Mouse (Mus musculus) midbrain, embryonic 11.5 days (tissue): ENCODE results near the gene Xk. TPM values are rescaled to one million over a fixed set of nuclear protein-coding genes. Genes with fewer than 3 reads are reported as not detected.

ENCODE experiments used
- ATAC-seq: fragments of 200-750 bp; cut with Nextera tagmentation; 2 replicates; pipeline ENCODE4 v1.8.0; 2017; ENCODE audit warnings: moderate TSS enrichment, moderate library complexity; ENCODE audit not compliant: low FRiP score
- DNase-seq: peaks from one replicate; pipeline ENCODE4 v3.0.0; 2015; ENCODE audit warnings: low spot score; ENCODE audit errors: missing footprints
- H3K27ac ChIP-seq: fragments of 300-500 bp; sonication (generic); 2 replicates; pipeline ENCODE4 v1.5.1; 2014; ENCODE audit warnings: low read depth, low read length
- H3K27me3 ChIP-seq: fragments of 300-500 bp; sonication (generic); 2 replicates; pipeline ENCODE4 v1.6.1; 2014; ENCODE audit warnings: mild to moderate bottlenecking, low read length, moderate library complexity, mixed read lengths; ENCODE audit not compliant: control insufficient read depth, insufficient read depth
- H3K36me3 ChIP-seq: fragments of 300-500 bp; sonication (generic); 2 replicates; pipeline ENCODE4 v1.6.1; 2014; ENCODE audit warnings: mild to moderate bottlenecking, low read length, moderate library complexity, mixed read lengths; ENCODE audit not compliant: control insufficient read depth, insufficient read depth
- H3K4me1 ChIP-seq: fragments of 300-500 bp; sonication (generic); 2 replicates; pipeline ENCODE4 v1.6.1; 2014; ENCODE audit warnings: low read length; ENCODE audit not compliant: control insufficient read depth, insufficient read depth
- H3K4me2 ChIP-seq: fragments of 300-500 bp; sonication (generic); 2 replicates; pipeline ENCODE4 v1.6.1; 2014; ENCODE audit warnings: mild to moderate bottlenecking, moderate library complexity
- H3K4me3 ChIP-seq: fragments of 300-500 bp; sonication (generic); 2 replicates; pipeline ENCODE4 v1.5.1; 2014; ENCODE audit warnings: low read depth, low read length
- H3K9ac ChIP-seq: fragments of 300-500 bp; sonication (generic); 2 replicates; pipeline ENCODE4 v1.6.1; 2014; ENCODE audit warnings: low read length
- H3K9me3 ChIP-seq: fragments of 300-500 bp; sonication (generic); 2 replicates; pipeline ENCODE4 v1.6.1; 2016; ENCODE audit warnings: low read length; ENCODE audit not compliant: control insufficient read depth
- WGBS: fragments of 180-500 bp; shearing (Covaris S2); extraction: QIAGEN DNeasy Blood & Tissue Kit; methylation state at CpG from one replicate; pipeline ENCODE4 v1.1.7; 2014; 5-methylcytosine and 5-hydroxymethylcytosine counted together
- polyA plus RNA-seq: library from polyadenylated mRNA; unstranded; fragments of >200 nt; fragmentation: Nextera tagmentation; extraction: Ambion mirVana; gene quantifications from 2 replicates; pipeline ENCODE4 v1.2.1, GENCODE M21; 2014

The Xk gene
- 2.9 and 3.4 TPM in 2 replicates for polyA plus RNA-seq

DNA sequence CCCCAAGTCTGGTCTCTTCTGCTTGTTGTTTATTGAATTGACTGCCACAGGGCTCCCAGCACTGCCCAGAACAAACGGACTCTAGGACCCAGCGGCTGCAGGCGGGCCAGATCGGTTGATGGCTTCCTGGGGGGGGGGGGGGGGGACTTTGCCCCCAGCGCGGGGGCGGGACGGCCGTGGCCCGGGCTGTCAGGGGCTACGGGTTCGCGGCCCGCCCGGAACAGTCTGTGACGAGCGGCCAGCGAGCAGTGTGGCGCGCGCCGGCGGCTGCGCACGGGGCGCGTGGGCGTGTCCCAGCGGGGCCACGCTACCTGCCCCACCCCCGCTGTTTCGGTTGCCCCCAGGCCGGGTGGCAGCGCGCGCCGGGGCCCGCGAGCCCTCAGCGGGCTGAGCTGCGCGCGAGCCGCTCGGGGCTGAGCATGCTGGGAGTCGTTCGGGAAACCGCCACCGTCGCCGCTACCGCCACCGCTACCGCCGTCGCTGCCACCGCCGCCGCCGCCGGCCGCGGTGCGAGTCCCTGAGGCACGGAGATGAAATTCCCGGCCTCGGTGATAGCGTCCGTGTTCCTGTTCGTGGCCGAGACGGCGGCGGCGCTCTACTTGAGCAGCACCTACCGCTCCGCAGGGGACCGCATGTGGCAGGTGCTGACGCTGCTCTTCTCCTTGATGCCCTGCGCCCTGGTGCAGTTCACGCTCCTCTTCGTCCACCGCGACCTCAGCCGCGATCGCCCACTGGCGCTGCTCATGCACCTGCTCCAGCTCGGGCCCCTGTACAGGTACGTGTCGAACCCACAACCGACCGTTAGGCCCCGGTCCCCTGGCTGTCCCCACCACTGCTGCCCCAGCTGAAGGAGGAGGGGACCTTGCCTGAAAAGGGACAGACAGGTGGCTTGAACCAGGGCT lies at the start of gene Xk:
TSS of gene Xk (plus strand) at position 297 of the 902 bp plus-strand sequence.
- ATAC-seq: peak; percentile 89
- Histone ChIP-seq H3K27me3 (no peaks in the 10 kb centered on the region), H3K4me1 (no peaks in the 10 kb centered on the region)

GRCm38 (mm10) chrX:9227105-9227504 lies 45.5 kb upstream of the Xk start:
- H3K9ac ChIP-seq: no peak overlapping the region
- ATAC-seq: no peak

More for the DNA sequence above, at the start of gene Xk:
- Histone ChIP-seq H3K9me3 (no peaks in the 10 kb centered on the region), H3K9ac (peak within 1 kb of the TSS; percentile 54), H3K4me2 (peak within 1 kb of the TSS; percentile 49), H3K36me3 (no peaks in the 10 kb centered on the region), H3K4me3 (peak within 1 kb of the TSS; percentile 53), H3K27ac (no peak within 1 kb of the TSS)
- 15% methylated on average over 35 of the region's 94 CpGs for WGBS
- peak; percentile 88 for DNase-seq

DNA sequence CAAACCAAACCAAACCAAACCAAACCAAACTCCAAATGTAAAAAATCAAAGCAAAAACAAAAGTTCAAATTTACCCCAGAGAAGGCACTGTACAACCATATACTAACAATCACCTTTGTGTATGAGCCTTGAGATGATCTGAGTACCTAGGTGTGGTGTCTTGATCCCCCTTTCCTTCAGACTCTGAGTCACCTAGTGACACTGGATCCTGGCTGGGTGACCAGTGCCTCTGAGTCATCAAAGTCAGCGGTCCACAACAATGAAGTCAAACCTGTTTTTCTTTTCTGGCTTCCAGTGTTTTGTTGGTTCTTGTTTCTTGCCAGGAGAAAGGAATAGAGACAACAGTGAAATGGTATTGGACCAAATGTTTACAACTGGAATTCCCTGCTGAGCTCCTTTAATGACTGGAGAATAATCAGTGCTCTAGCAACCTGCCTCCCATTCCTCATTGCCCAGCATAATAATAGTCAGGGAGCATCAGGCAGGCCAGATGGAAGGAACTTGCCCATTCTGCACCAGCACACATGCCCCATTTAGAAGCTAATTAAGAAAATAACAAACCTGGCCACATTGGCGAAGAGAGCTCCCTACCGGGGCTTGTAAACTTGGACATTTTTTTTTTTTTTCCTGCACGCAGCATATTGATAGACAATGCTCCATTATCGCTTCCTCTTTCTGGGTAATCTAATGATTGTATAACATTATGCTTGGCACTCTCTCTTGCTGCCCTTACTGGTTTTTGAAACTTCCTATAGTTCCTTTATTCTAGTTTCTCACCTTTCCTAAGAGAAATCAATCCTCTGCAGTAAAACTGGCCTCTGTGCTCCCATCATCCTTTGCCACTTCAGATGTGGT lies 31.6 kb upstream of the Xk start:
- Histone ChIP-seq H3K9ac (no peak overlapping the region), H3K9me3 (no peaks in the 10 kb centered on the region), H3K27me3 (no peaks in the 10 kb centered on the region), H3K36me3 (no peaks in the 10 kb centered on the region), H3K27ac (no peak overlapping the region), H3K4me2 (no peak overlapping the region), H3K4me3 (no peak overlapping the region), H3K4me1 (no peaks in the 10 kb centered on the region)
- DNase-seq (no peak), ATAC-seq (no peak)
- WGBS: 82% methylated on average over 5 of the region's 5 CpGs

More at GRCm38 (mm10) chrX:9227105-9227504, 45.5 kb upstream of the Xk start:
- H3K9me3 ChIP-seq: no peaks in the 10 kb centered on the region
- H3K4me2 ChIP-seq: no peak overlapping the region
- H3K4me1 ChIP-seq: no peaks in the 10 kb centered on the region
- no peaks in the 10 kb centered on the region for H3K27me3 ChIP-seq
- WGBS: 79% methylated on average over 2 of the region's 2 CpGs
- H3K27ac ChIP-seq: no peak overlapping the region
- H3K36me3 ChIP-seq: no peaks in the 10 kb centered on the region
- H3K4me3 ChIP-seq: no peak overlapping the region
- DNase-seq: no peak

- 71% methylated on average over 8 of the region's 8 CpGs for WGBS
- DNase-seq: no peak
Observed at GRCm38 (mm10) chrX:9243381-9243864, 29.1 kb upstream of the Xk start.

DNA sequence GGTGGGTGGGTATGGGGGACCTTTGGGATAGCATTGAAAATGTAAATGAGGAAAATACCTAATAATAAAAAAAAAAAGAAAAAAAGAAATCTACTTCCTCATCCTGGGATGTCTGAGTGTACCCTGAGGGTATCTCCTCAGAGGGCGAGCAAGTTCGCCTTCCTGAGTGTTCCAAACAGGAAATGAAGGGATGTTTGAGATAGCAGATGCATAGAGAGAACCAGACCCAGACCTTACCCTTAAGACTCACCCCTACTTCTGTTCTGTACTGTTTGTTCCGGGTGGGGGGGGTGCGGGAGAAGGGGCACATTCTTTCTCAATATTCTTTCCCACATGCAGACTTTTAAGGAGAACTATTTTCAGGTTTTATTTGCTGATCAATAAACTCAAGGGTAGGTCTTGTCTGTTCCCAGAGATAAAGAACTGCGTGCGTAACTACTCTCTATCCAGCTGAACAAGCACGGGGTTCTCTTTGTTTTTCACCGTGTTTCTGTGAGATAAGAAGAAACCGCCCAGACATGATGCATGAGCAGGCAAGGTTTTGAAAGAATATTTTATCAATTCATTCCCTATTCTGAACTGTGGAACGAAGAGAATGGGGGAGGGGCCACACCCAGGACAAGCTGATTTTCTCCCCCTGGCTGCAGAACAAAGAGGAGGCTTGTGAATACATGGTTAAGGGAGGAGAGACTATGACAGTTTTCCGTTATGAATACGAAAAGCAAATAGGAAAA lies 27.8 kb upstream of the Xk start:
- DNase-seq (no peak), ATAC-seq (peak; percentile 59; the same call in 1 of the 2 replicates)
- H3K4me1 ChIP-seq: no peaks in the 10 kb centered on the region
- H3K27me3 ChIP-seq: no peaks in the 10 kb centered on the region
- H3K27ac ChIP-seq: no peak overlapping the region
- WGBS: 67% methylated on average over 12 of the region's 12 CpGs
- H3K4me2 ChIP-seq: no peak overlapping the region
- no peaks in the 10 kb centered on the region for H3K9me3 ChIP-seq
- no peaks in the 10 kb centered on the region for H3K36me3 ChIP-seq
- H3K4me3 ChIP-seq: no peak overlapping the region
- no peak overlapping the region for H3K9ac ChIP-seq

More at GRCm38 (mm10) chrX:9243381-9243864, 29.1 kb upstream of the Xk start:
- Histone ChIP-seq H3K4me3 (no peak overlapping the region), H3K27me3 (no peaks in the 10 kb centered on the region), H3K9ac (no peak overlapping the region), H3K36me3 (no peaks in the 10 kb centered on the region), H3K4me2 (no peak overlapping the region), H3K4me1 (no peaks in the 10 kb centered on the region), H3K27ac (no peak overlapping the region; the same call in 1 of the 2 replicates), H3K9me3 (no peaks in the 10 kb centered on the region)
- ATAC-seq: no peak

DNA sequence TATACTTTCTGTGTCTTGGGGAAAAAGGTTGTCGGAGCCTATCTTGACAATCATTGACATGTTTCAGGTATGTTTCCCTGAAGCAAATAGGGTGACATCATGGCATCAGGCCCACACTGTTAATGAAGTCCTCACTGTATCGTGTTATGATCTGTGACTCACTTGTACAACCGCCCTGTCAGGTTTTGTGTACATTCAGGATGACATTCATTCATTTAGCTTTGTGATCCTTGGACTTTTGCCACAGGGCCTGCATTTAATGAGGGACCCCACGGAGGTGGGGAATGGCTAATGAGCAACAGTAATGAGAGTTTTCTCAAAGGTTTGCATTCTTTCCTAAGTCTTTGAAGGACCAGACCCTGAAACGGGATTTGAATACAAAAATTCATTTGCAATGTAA lies 23.6 kb upstream of the Xk start:
- Histone ChIP-seq H3K27ac (no peak overlapping the region), H3K9ac (no peak overlapping the region), H3K4me3 (no peak overlapping the region), H3K4me2 (no peak overlapping the region), H3K9me3 (no peaks in the 10 kb centered on the region), H3K4me1 (no peaks in the 10 kb centered on the region), H3K36me3 (no peaks in the 10 kb centered on the region), H3K27me3 (no peaks in the 10 kb centered on the region)
- DNase-seq: no peak
- WGBS: 71% methylated on average over 5 of the region's 5 CpGs
- ATAC-seq: no peak

DNA sequence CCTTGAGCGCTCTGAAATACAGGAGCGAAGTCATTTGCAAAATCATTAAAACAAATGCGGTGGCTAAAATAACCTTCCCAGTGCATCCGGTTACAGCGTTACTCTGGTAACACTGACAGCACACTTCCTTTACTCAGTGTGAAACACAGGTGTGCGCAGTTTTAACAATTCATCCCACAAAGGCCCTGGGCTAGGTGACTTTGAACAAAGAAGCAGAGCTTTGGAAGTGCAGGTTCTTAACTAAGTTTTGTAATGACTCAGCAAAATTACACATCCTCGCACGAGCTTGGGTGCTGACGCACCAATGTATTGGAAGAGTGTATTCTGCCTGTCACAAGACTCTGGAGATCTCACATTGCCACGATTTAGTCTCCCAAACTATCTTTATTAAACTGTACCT lies 18.6 kb upstream of the Xk start:
- H3K9me3 ChIP-seq: no peaks in the 10 kb centered on the region
- no peak overlapping the region for H3K4me3 ChIP-seq
- 85% methylated on average over 10 of the region's 10 CpGs for WGBS
- no peaks in the 10 kb centered on the region for H3K4me1 ChIP-seq
- ATAC-seq (no peak), DNase-seq (no peak)
- no peak overlapping the region for H3K9ac ChIP-seq
- H3K27me3 ChIP-seq: no peaks in the 10 kb centered on the region
- H3K27ac ChIP-seq: no peak overlapping the region
- no peak overlapping the region for H3K4me2 ChIP-seq
- H3K36me3 ChIP-seq: no peaks in the 10 kb centered on the region

DNA sequence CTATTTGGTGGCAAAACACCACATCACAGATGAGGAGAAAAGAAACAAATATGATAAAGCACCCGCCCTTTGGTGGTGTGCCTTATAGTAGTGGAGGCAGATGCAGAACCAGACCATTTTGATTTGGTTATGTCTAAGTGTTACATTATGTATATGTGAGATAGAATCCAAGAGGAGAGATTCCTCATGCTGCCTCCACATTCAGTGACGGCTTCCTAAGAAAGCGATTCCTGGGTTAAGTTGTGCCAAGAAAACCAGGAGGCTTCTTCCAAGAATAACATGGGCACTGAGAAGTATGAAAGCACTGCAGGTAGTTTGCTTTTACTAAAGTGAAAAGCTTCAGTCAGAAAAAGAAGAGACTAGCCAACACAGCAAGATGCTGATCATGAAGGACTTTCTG lies 17.7 kb upstream of the Xk start:
- WGBS: 94% methylated on average over 3 of the region's 3 CpGs
- Histone ChIP-seq H3K4me2 (no peak overlapping the region), H3K4me3 (no peak overlapping the region), H3K27me3 (no peaks in the 10 kb centered on the region), H3K4me1 (no peaks in the 10 kb centered on the region), H3K9ac (no peak overlapping the region), H3K36me3 (no peaks in the 10 kb centered on the region), H3K9me3 (no peaks in the 10 kb centered on the region), H3K27ac (no peak overlapping the region)
- no peak for DNase-seq
- ATAC-seq: no peak
